9 mouse cellular contexts compared by ENCODE assay signal in genomic region chr2:104299160-104299559, GRCm38 (mm10).
DNase-seq lines count a peak whose midpoint lies in the region; ATAC-seq and TF ChIP-seq lines count a peak whose summit lies in the region.
"Had no signal": no experiment of that assay in that cellular context is flagged by ENCODE, and none has a peak within 500 bp of the region (broad histone marks: within the 10 kb centered on the region; RNA-seq: fewer than 3 reads in every experiment).

No protein-coding gene starts in this region.

- H3K36me3 ChIP-seq in hindbrain, embryonic 11.5 days (ENCODE audit: control insufficient read depth, insufficient read depth, low read length) = no peaks in the 10 kb centered on the region
- H3K36me3 ChIP-seq in hindbrain, embryonic 12.5 days = no peaks in the 10 kb centered on the region
- no peaks in the 10 kb centered on the region for H3K36me3 ChIP-seq in liver, embryonic 11.5 days (ENCODE audit: control insufficient read depth, insufficient read depth, low read length)

- POLR2A ChIA-PET in Patski (lab: Charles Lee) = no interaction called here

- H3K4me2 ChIP-seq in hindbrain, embryonic 11.5 days (replicated peaks; ENCODE audit: low read depth, low read length) = no peak overlapping the region
- no peak overlapping the region for H3K4me2 ChIP-seq in hindbrain, embryonic 12.5 days (replicated peaks)
- H3K4me2 ChIP-seq in liver, embryonic 11.5 days = no peak overlapping the region

- no peaks in the 10 kb centered on the region for H3K4me1 ChIP-seq in hindbrain, embryonic 11.5 days (replicated peaks; ENCODE audit: control insufficient read depth, insufficient read depth, low read length)
- H3K4me1 ChIP-seq in hindbrain, embryonic 12.5 days = no peaks in the 10 kb centered on the region
- H3K4me1 ChIP-seq in liver, embryonic 11.5 days (replicated peaks; ENCODE audit: control insufficient read depth, insufficient read depth, low read length) = no peaks in the 10 kb centered on the region

- H3K9ac ChIP-seq in hindbrain, embryonic 11.5 days (ENCODE audit: low read depth, low read length) = no peak overlapping the region
- H3K9ac ChIP-seq in hindbrain, embryonic 12.5 days = no peak overlapping the region
- no peak overlapping the region for H3K9ac ChIP-seq in liver, embryonic 11.5 days (ENCODE audit: low read depth, low read length)

- in situ Hi-C loops in Patski (cut with MboI; ENCODE audit: low pct_unique_long_range_greater_than_20kb) = no loop called here

- CTCF ChIA-PET in Patski (lab: Charles Lee) = no interaction called here

- WGBS in hindbrain, embryonic 11.5 days = 19% methylated on average over 7 of the region's 7 CpGs
- 22% methylated on average over 7 of the region's 7 CpGs for WGBS in hindbrain, embryonic 12.5 days
- WGBS in liver, embryonic 11.5 days = 15% methylated on average over 7 of the region's 7 CpGs

- TF ChIP-seq CTCF in Patski (IDR thresholded peaks at IDR 0.05) = no peak

- H3K27me3 ChIP-seq in hindbrain, embryonic 11.5 days (ENCODE audit: control insufficient read depth, insufficient read depth, low read length) = no peaks in the 10 kb centered on the region
- no peaks in the 10 kb centered on the region for H3K27me3 ChIP-seq in hindbrain, embryonic 12.5 days
- H3K27me3 ChIP-seq in Patski = no peaks in the 10 kb centered on the region
- no peaks in the 10 kb centered on the region for H3K27me3 ChIP-seq in liver, embryonic 11.5 days (replicated peaks; ENCODE audit: control insufficient read depth, insufficient read depth, low read length)

- no peaks in the 10 kb centered on the region for H3K9me3 ChIP-seq in hindbrain, embryonic 11.5 days (ENCODE audit: control insufficient read depth, low read length)
- H3K9me3 ChIP-seq in hindbrain, embryonic 12.5 days (replicated peaks) = no peaks in the 10 kb centered on the region
- H3K9me3 ChIP-seq in liver, embryonic 11.5 days (ENCODE audit: control insufficient read depth, low read length) = no peaks in the 10 kb centered on the region

- no peak for ATAC-seq in hindbrain, embryonic 11.5 days (ENCODE audit: low FRiP score)
- no peak for ATAC-seq in hindbrain, embryonic 12.5 days (ENCODE audit: low FRiP score)
- ATAC-seq in Patski = no peak
- ATAC-seq in liver, embryonic 11.5 days (replicated peaks; ENCODE audit: low FRiP score) = no peak

- peak; percentile 81 for DNase-seq in hindbrain, embryonic 11.5 days (ENCODE audit: low spot score)
- DNase-seq in Patski (ENCODE audit: low read depth, low spot score) = peak; percentile 10
- peak; percentile 73 for DNase-seq in gastrocnemius, postnatal 10 days
- DNase-seq in liver, embryonic 11.5 days (ENCODE audit: low spot score) = peak; percentile 71
- peak; percentile 77 for DNase-seq in retina, postnatal 1 day
- DNase-seq in cerebellum, postnatal 4 days (ENCODE audit: low spot score in 2 of 2) = no peak
- DNase-seq in layer of hippocampus, adult 9-10 months (ENCODE audit: low spot score) = no peak

- no peak overlapping the region for H3K27ac ChIP-seq in hindbrain, embryonic 11.5 days (ENCODE audit: low read depth, low read length)
- no peak overlapping the region for H3K27ac ChIP-seq in hindbrain, embryonic 12.5 days
- H3K27ac ChIP-seq in liver, embryonic 11.5 days (ENCODE audit: low read depth, low read length) = no peak overlapping the region
- H3K27ac ChIP-seq: macrophage had no signal

- no peak overlapping the region for H3K4me3 ChIP-seq in hindbrain, embryonic 11.5 days (ENCODE audit: low read depth, low read length)
- H3K4me3 ChIP-seq in hindbrain, embryonic 12.5 days = no peak overlapping the region
- H3K4me3 ChIP-seq in liver, embryonic 11.5 days (ENCODE audit: low read depth, low read length) = no peak overlapping the region

Comparison
In these comparisons a context has a peak if more than half of its experiments do, and no peak if none do; other contexts are left out.
1. DNase-seq: peak in hindbrain, embryonic 11.5 days (single experiment), Patski (single experiment), gastrocnemius, postnatal 10 days (single experiment), liver, embryonic 11.5 days (single experiment) and retina, postnatal 1 day (single experiment); none in cerebellum, postnatal 4 days (0 of 2) and layer of hippocampus, adult 9-10 months (single experiment).